Mouse (Mus musculus) MEL (cell line): Measurements from ENCODE around the gene Kcnk1.

Source experiments
- CTCF ChIP-seq, 3 experiments: IDR thresholded peaks in 2 of 3; conservative IDR thresholded peaks in 1 of 3; 2 replicates each; pipeline ENCODE4 v1.5.1; 2011 to 2012; ENCODE audit warnings: low read length in 3 of 3, low read depth in 2 of 3, mild to moderate bottlenecking in 2 of 3, improper control_type of control experiment in 1 of 3, inconsistent platforms in 1 of 3, mixed read lengths in 1 of 3, moderate library complexity in 1 of 3; ENCODE audit not compliant: control insufficient read depth in 1 of 3, insufficient read depth in 1 of 3, poor library complexity in 1 of 3, severe bottlenecking in 1 of 3
- EP300 ChIP-seq, 2 experiments: IDR thresholded peaks; 2 replicates each; pipeline ENCODE4 v1.6.1; 2011; ENCODE audit warnings: improper control_type of control experiment in 2 of 2, low read length in 2 of 2, low read depth in 1 of 2, mild to moderate bottlenecking in 1 of 2
- GATA1 ChIP-seq: IDR thresholded peaks from 2 replicates; pipeline ENCODE4 v1.6.1; 2011; ENCODE audit warnings: low read depth, low read length, improper control_type of control experiment
- JUND ChIP-seq: IDR thresholded peaks from 2 replicates; pipeline ENCODE4 v1.6.1; 2011; ENCODE audit warnings: low read depth, mild to moderate bottlenecking, improper control_type of control experiment, low read length
- KAT2A ChIP-seq: conservative IDR thresholded peaks from 2 replicates; pipeline ENCODE4 v1.6.1; 2012; ENCODE audit warnings: low read depth, low read length, improper control_type of control experiment, inconsistent platforms
- POLR2A ChIP-seq, 2 experiments: IDR thresholded peaks; 2 replicates each; pipeline ENCODE4 v1.6.1; 2011 to 2012; ENCODE audit warnings: low read length in 2 of 2, mild to moderate bottlenecking in 2 of 2, control low read depth in 1 of 2, improper control_type of control experiment in 1 of 2, low read depth in 1 of 2, moderate library complexity in 1 of 2; ENCODE audit not compliant: control insufficient read depth in 1 of 2, insufficient read depth in 1 of 2, poor library complexity in 1 of 2
- POLR2AphosphoS5 ChIP-seq: IDR thresholded peaks from 2 replicates; pipeline ENCODE4 v1.6.1; 2012; ENCODE audit warnings: low read depth, borderline replicate concordance, mild to moderate bottlenecking, inconsistent platforms, low read length, moderate library complexity, mixed read lengths
- SMC3 ChIP-seq: IDR thresholded peaks from 2 replicates; pipeline ENCODE4 v1.6.1; 2011; ENCODE audit warnings: low read depth, low read length, improper control_type of control experiment
- TAL1 ChIP-seq: IDR thresholded peaks from 2 replicates; pipeline ENCODE4 v1.6.1; 2012; ENCODE audit warnings: mild to moderate bottlenecking, inconsistent platforms, low read length, moderate library complexity, mixed read lengths
- ZMIZ1 ChIP-seq: IDR thresholded peaks from 2 replicates; pipeline ENCODE4 v1.6.1; 2012; ENCODE audit warnings: low read depth, mild to moderate bottlenecking, inconsistent platforms, low read length, improper control_type of control experiment, moderate library complexity

DNA sequence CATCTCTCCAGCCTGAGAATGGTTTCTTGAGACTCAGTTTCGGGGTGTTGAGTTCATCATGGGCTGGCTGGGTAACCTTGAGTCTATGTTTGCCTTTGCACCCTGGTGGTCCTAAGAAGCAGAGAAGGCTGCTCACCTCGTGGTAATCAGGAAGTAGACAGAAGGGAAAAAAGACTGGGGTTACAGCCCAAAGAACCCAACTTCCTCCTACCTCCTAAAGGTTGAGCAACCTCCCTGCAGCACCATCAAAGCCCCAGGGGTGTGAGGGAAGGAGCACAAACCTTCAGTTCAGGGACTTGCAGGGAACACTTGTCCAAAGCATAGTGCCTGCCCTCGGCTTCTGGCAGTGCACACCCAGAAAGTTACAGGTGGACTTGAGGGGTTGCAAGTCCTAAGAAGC, 11.5 kb upstream of the Kcnk1 start:
- TF ChIP-seq CTCF (IDR thresholded peaks at IDR 0.05 in 2 of 3, conservative IDR thresholded peaks at IDR 0.05 in 1 of 3; ENCODE audit: control insufficient read depth in 1 of 3, insufficient read depth in 1 of 3, low read depth in 2 of 3, low read length in 3 of 3, poor library complexity in 1 of 3, severe bottlenecking in 1 of 3), result no peak
- TF ChIP-seq KAT2A, result no peak
- TF ChIP-seq JUND, result no peak
- TF ChIP-seq EP300 (IDR thresholded peaks at IDR 0.05; ENCODE audit: low read depth in 1 of 2, low read length in 2 of 2), result no peak
- TF ChIP-seq POLR2A (IDR thresholded peaks at IDR 0.05; ENCODE audit: control insufficient read depth in 1 of 2, insufficient read depth in 1 of 2, low read depth in 1 of 2, low read length in 2 of 2, poor library complexity in 1 of 2), result no peak
- TF ChIP-seq GATA1, result no peak
- TF ChIP-seq POLR2AphosphoS5, result no peak
- no peak for TF ChIP-seq ZMIZ1
- no peak for TF ChIP-seq SMC3
- no peak for TF ChIP-seq TAL1
